Mouse (Mus musculus) hindbrain, postnatal 0 days (tissue): ENCODE data around the gene Kmt2d. TPM values are rescaled to one million over a fixed set of nuclear protein-coding genes. Genes with fewer than 3 reads are reported as not detected.
A peak's percentile ranks its signal among the peaks of the same experiment; 100 is the strongest.

Experiments
- ATAC-seq: fragments of 200-750 bp; cut with Nextera tagmentation; 2 replicates; pipeline ENCODE4 v1.8.0; 2017; ENCODE audit warnings: mild to moderate bottlenecking, moderate TSS enrichment, moderate library complexity
- DNase-seq: peaks from one replicate; pipeline ENCODE4 v3.0.0-alpha.2; 2015; ENCODE audit warnings: low spot score
- H3K27ac ChIP-seq: fragments of 300-500 bp; sonication (generic); 2 replicates; pipeline ENCODE4 v1.5.1; 2014; ENCODE audit warnings: mild to moderate bottlenecking
- H3K27me3 ChIP-seq: fragments of 300-500 bp; sonication (generic); 2 replicates; pipeline ENCODE4 v1.6.1; 2014; ENCODE audit warnings: low read length, mixed read lengths; ENCODE audit not compliant: insufficient read depth
- H3K36me3 ChIP-seq: fragments of 300-500 bp; sonication (generic); 2 replicates; pipeline ENCODE4 v1.6.1; 2014; ENCODE audit warnings: low read length, mixed read lengths; ENCODE audit not compliant: insufficient read depth
- H3K4me1 ChIP-seq: fragments of 300-500 bp; sonication (generic); 2 replicates; pipeline ENCODE4 v1.6.1; 2014; ENCODE audit warnings: antibody characterized with exemption, low read length, mixed read lengths; ENCODE audit not compliant: insufficient read depth
- H3K4me2 ChIP-seq: fragments of 300-500 bp; sonication (generic); 2 replicates; pipeline ENCODE4 v1.6.1; 2014; ENCODE audit warnings: low read depth, mild to moderate bottlenecking, low read length, moderate library complexity, mixed read lengths
- H3K4me3 ChIP-seq: fragments of 300-500 bp; sonication (generic); 2 replicates; pipeline ENCODE4 v1.5.1; 2014; ENCODE audit warnings: low read length
- H3K9ac ChIP-seq: fragments of 300-500 bp; sonication (generic); replicated peaks from 2 replicates; pipeline ENCODE4 v1.6.1; 2014; ENCODE audit warnings: mild to moderate bottlenecking, low read length, moderate library complexity, mixed read lengths
- H3K9me3 ChIP-seq: fragments of 300-500 bp; sonication (generic); 2 replicates; pipeline ENCODE4 v1.6.1; 2016; ENCODE audit warnings: low read length, mixed read lengths
- CTCF ChIP-seq: IDR thresholded peaks from 2 replicates; pipeline ENCODE4 v1.5.1; 2016; ENCODE audit warnings: antibody characterized with exemption, control low read depth, low read depth
- WGBS: fragments of 180-500 bp; shearing (Covaris S2); extraction: QIAGEN DNeasy Blood & Tissue Kit; methylation state at CpG from one replicate; pipeline ENCODE4 v1.1.7; 2014; 5-methylcytosine and 5-hydroxymethylcytosine counted together
- polyA plus RNA-seq: library from polyadenylated mRNA; unstranded; fragments of >200 nt; fragmentation: Nextera tagmentation; extraction: Ambion mirVana; gene quantifications from 2 replicates; pipeline ENCODE4 v1.2.1, GENCODE M21; 2015
- total RNA-seq: library from RNA; depleted of rRNA; stranded (reverse); fragments of >200 nt; gene quantifications from 2 replicates; pipeline ENCODE4 v1.2.3, GENCODE M21; 2014

The Kmt2d gene
- total and polyA plus RNA-seq, 2 experiments from 2014 or later: 7.4 to 27.7 TPM

- H3K4me1 ChIP-seq: 0 out of 2 replicates have a peak, but pooled peaks cover 7% of the 10 kb centered on the region
- H3K4me3 ChIP-seq: peak overlapping the region; percentile 32
- 7% methylated on average over 13 of the region's 13 CpGs for WGBS
- H3K4me2 ChIP-seq: peak overlapping the region; percentile 49
- H3K27me3 ChIP-seq: peaks cover 88% of the 10 kb centered on the region
- DNase-seq (no peak), ATAC-seq (no peak)
- peak overlapping the region; percentile 15; the same call in 1 of the 2 replicates for H3K9ac ChIP-seq
- no peak overlapping the region for H3K27ac ChIP-seq
- H3K36me3 ChIP-seq: no peaks in the 10 kb centered on the region
- H3K9me3 ChIP-seq: no peaks in the 10 kb centered on the region
- no peak for TF ChIP-seq CTCF
Observed at GRCm38 (mm10) chr15:98793141-98793698, 77.8 kb downstream of the Kmt2d start.

GRCm38 (mm10) chr15:98792233-98793020, 78.6 kb downstream of the Kmt2d start:
- ATAC-seq (peak; percentile 68), DNase-seq (peak; percentile 76)
- WGBS: under 1% methylated on average over 72 of the region's 75 CpGs
- H3K4me3 ChIP-seq: peak overlapping the region; percentile 32
- H3K27ac ChIP-seq: no peak overlapping the region
- no peak for TF ChIP-seq CTCF
- peaks cover 83% of the 10 kb centered on the region for H3K27me3 ChIP-seq
- no peaks in the 10 kb centered on the region for H3K36me3 ChIP-seq
- peak overlapping the region; percentile 15 for H3K9ac ChIP-seq
- 0 out of 2 replicates have a peak, but pooled peaks cover 7% of the 10 kb centered on the region for H3K4me1 ChIP-seq
- no peaks in the 10 kb centered on the region for H3K9me3 ChIP-seq
- H3K4me2 ChIP-seq: peak overlapping the region; percentile 49

- Histone ChIP-seq H3K9me3 (no peaks in the 10 kb centered on the region), H3K27me3 (peaks cover 83% of the 10 kb centered on the region), H3K4me3 (peak overlapping the region; percentile 32; the same call in 1 of the 2 replicates), H3K4me2 (no peak overlapping the region), H3K27ac (no peak overlapping the region), H3K9ac (no peak overlapping the region), H3K4me1 (0 out of 2 replicates have a peak, but pooled peaks cover 7% of the 10 kb centered on the region), H3K36me3 (no peaks in the 10 kb centered on the region)
- WGBS: 1% methylated on average over 23 of the region's 23 CpGs
- ATAC-seq (no peak), DNase-seq (no peak)
- no peak for TF ChIP-seq CTCF
Observed at GRCm38 (mm10) chr15:98791771-98792170, 79.2 kb downstream of the Kmt2d start.

- DNase-seq (no peak), ATAC-seq (no peak)
- Histone ChIP-seq H3K4me3 (peak overlapping the region; percentile 18; the same call in 1 of the 2 replicates), H3K4me1 (0 out of 2 replicates have a peak, but pooled peaks cover 7% of the 10 kb centered on the region), H3K27ac (no peak overlapping the region), H3K27me3 (peaks cover 77% of the 10 kb centered on the region), H3K9ac (no peak overlapping the region), H3K36me3 (no peaks in the 10 kb centered on the region), H3K4me2 (peak overlapping the region; percentile 16; the same call in 1 of the 2 replicates), H3K9me3 (no peaks in the 10 kb centered on the region)
- TF ChIP-seq CTCF: no peak
- WGBS: 1% methylated on average over 12 of the region's 12 CpGs
Observed at GRCm38 (mm10) chr15:98791221-98791620, 79.8 kb downstream of the Kmt2d start.

- WGBS: under 1% methylated on average over 23 of the region's 23 CpGs
- no peak for ATAC-seq
Observed at GRCm38 (mm10) chr15:98790761-98791160, 80.2 kb downstream of the Kmt2d start.

GRCm38 (mm10) chr15:98789661-98790535, 81.1 kb downstream of the Kmt2d start, which contains the start of gene Wnt1:
Wnt1 (plus strand) TSS chr15:98789857.
- peak within 1 kb of the TSS; percentile 16; the same call in 1 of the 2 replicates for H3K4me2 ChIP-seq
- peak; percentile 35 for DNase-seq

More at GRCm38 (mm10) chr15:98790761-98791160, 80.2 kb downstream of the Kmt2d start:
- Histone ChIP-seq H3K9me3 (no peaks in the 10 kb centered on the region), H3K27me3 (peaks cover 73% of the 10 kb centered on the region), H3K9ac (no peak overlapping the region), H3K4me1 (0 out of 2 replicates have a peak, but pooled peaks cover 7% of the 10 kb centered on the region), H3K4me3 (peak overlapping the region; percentile 18; the same call in 1 of the 2 replicates), H3K4me2 (peak overlapping the region; percentile 16; the same call in 1 of the 2 replicates), H3K36me3 (no peaks in the 10 kb centered on the region), H3K27ac (no peak overlapping the region)
- no peak for TF ChIP-seq CTCF
- no peak for DNase-seq

More at GRCm38 (mm10) chr15:98789661-98790535, 81.1 kb downstream of the Kmt2d start, which contains the start of gene Wnt1:
- no peak within 1 kb of the TSS for H3K9ac ChIP-seq
- ATAC-seq: no peak
- H3K36me3 ChIP-seq: no peaks in the 10 kb centered on the region
- 1% methylated on average over 42 of the region's 51 CpGs for WGBS
- no peak within 1 kb of the TSS for H3K27ac ChIP-seq
- H3K4me3 ChIP-seq: peak within 1 kb of the TSS; percentile 18
- peak; percentile 64; the same call in 1 of the 2 replicates for TF ChIP-seq CTCF
- H3K4me1 ChIP-seq: 0 out of 2 replicates have a peak, but pooled peaks cover 7% of the 10 kb centered on the region
- no peaks in the 10 kb centered on the region for H3K9me3 ChIP-seq
- peaks cover 65% of the 10 kb centered on the region for H3K27me3 ChIP-seq
